Mouse (Mus musculus) embryonic facial prominence, embryonic 15.5 days (tissue): ENCODE data around the gene Cfap74. TPM values are rescaled to one million over a fixed set of nuclear protein-coding genes. Genes with fewer than 3 reads are reported as not detected.

Experiments
- ATAC-seq: fragments of 200-750 bp; cut with Nextera tagmentation; 2 replicates; pipeline ENCODE4 v1.8.0; 2017; ENCODE audit warnings: low read depth, moderate TSS enrichment; ENCODE audit not compliant: insufficient number of reproducible peaks, low FRiP score, low TSS enrichment
- H3K27ac ChIP-seq: fragments of 300-500 bp; sonication (generic); replicated peaks from 2 replicates; pipeline ENCODE4 v1.5.1; 2015; ENCODE audit warnings: mild to moderate bottlenecking, inconsistent platforms
- H3K27me3 ChIP-seq: fragments of 300-500 bp; sonication (generic); 2 replicates; pipeline ENCODE4 v1.6.1; 2015; ENCODE audit warnings: inconsistent platforms
- H3K36me3 ChIP-seq: fragments of 300-500 bp; sonication (generic); 2 replicates; pipeline ENCODE4 v1.6.1; 2015; ENCODE audit warnings: mild to moderate bottlenecking, inconsistent platforms
- H3K4me1 ChIP-seq: fragments of 300-500 bp; sonication (generic); 2 replicates; pipeline ENCODE4 v1.6.1; 2015; ENCODE audit warnings: inconsistent platforms
- H3K4me2 ChIP-seq: fragments of 300-500 bp; sonication (generic); replicated peaks from 2 replicates; pipeline ENCODE4 v1.6.1; 2015; ENCODE audit warnings: mild to moderate bottlenecking, inconsistent platforms
- H3K4me3 ChIP-seq: fragments of 300-500 bp; sonication (generic); replicated peaks from 2 replicates; pipeline ENCODE4 v1.5.1; 2015; ENCODE audit warnings: mild to moderate bottlenecking, inconsistent platforms
- H3K9ac ChIP-seq: fragments of 300-500 bp; sonication (generic); 2 replicates; pipeline ENCODE4 v1.6.1; 2015; ENCODE audit warnings: inconsistent platforms
- H3K9me3 ChIP-seq: fragments of 300-500 bp; sonication (generic); replicated peaks from 2 replicates; pipeline ENCODE4 v1.6.1; 2016; ENCODE audit warnings: inconsistent platforms
- WGBS: fragments of 180-500 bp; shearing (Covaris S2); methylation state at CpG from one replicate; pipeline ENCODE4 v1.1.7; 2015; 5-methylcytosine and 5-hydroxymethylcytosine counted together
- polyA plus RNA-seq: library from polyadenylated mRNA; unstranded; fragments of >200 nt; fragmentation: Nextera tagmentation; extraction: Ambion mirVana; gene quantifications from 2 replicates; pipeline ENCODE4 v1.2.1, GENCODE M21; 2015

Cfap74 gene
- polyA plus RNA-seq = 3.3 and 4.9 TPM in 2 replicates

GRCm38 (mm10) chr4:155409058-155409776 lies at the start of gene Cfap74:
Gene Cfap74 (plus strand): TSS chr4:155409190.
- H3K27ac ChIP-seq = no peak within 1 kb of the TSS
- H3K4me2 ChIP-seq = peak within 1 kb of the TSS; percentile 84
- peak; percentile 93 for ATAC-seq

GRCm38 (mm10) chr4:155359560-155360464 lies 49.2 kb upstream of the Cfap74 start:
- Histone ChIP-seq H3K36me3 (no peaks in the 10 kb centered on the region), H3K9ac (no peak overlapping the region), H3K27ac (no peak overlapping the region), H3K4me1 (peaks cover 16% of the 10 kb centered on the region), H3K27me3 (peaks cover 68% of the 10 kb centered on the region), H3K9me3 (no peaks in the 10 kb centered on the region), H3K4me3 (no peak overlapping the region), H3K4me2 (no peak overlapping the region)
- no peak for ATAC-seq
- 31% methylated on average over 12 of the region's 12 CpGs for WGBS

More at GRCm38 (mm10) chr4:155409058-155409776, at the start of gene Cfap74:
- Histone ChIP-seq H3K4me1 (peaks cover 12% of the 10 kb centered on the region), H3K27me3 (0 out of 2 replicates have a peak, but pooled peaks cover 5% of the 10 kb centered on the region), H3K4me3 (peak within 1 kb of the TSS; percentile 53), H3K36me3 (no peaks in the 10 kb centered on the region), H3K9me3 (no peaks in the 10 kb centered on the region), H3K9ac (peak within 1 kb of the TSS; percentile 23)
- under 1% methylated on average over 35 of the region's 35 CpGs for WGBS

- Histone ChIP-seq H3K36me3 (no peaks in the 10 kb centered on the region), H3K27me3 (peaks cover 74% of the 10 kb centered on the region), H3K9ac (no peak overlapping the region), H3K4me3 (peak overlapping the region; percentile 48), H3K4me2 (peak overlapping the region; percentile 60), H3K9me3 (no peaks in the 10 kb centered on the region), H3K27ac (no peak overlapping the region), H3K4me1 (peaks cover 16% of the 10 kb centered on the region)
- under 1% methylated on average over 42 of the region's 42 CpGs for WGBS
- ATAC-seq = no peak
Observed at GRCm38 (mm10) chr4:155360856-155361255, 48.1 kb upstream of the Cfap74 start.

- Histone ChIP-seq H3K4me3 (peak within 1 kb of the TSS; percentile 48), H3K27ac (no peak within 1 kb of the TSS), H3K36me3 (no peaks in the 10 kb centered on the region), H3K4me1 (peaks cover 16% of the 10 kb centered on the region), H3K9me3 (no peaks in the 10 kb centered on the region), H3K4me2 (peak within 1 kb of the TSS; percentile 60), H3K9ac (no peak within 1 kb of the TSS), H3K27me3 (peaks cover 74% of the 10 kb centered on the region)
- ATAC-seq = peak; percentile 89
- WGBS = under 1% methylated on average over 51 of the region's 51 CpGs
Observed at GRCm38 (mm10) chr4:155361303-155361791, 47.6 kb upstream of the Cfap74 start, which contains the start of gene Prkcz. Gene Prkcz (minus strand): TSS chr4:155361361.

- Histone ChIP-seq H3K36me3 (no peaks in the 10 kb centered on the region), H3K4me1 (peaks cover 16% of the 10 kb centered on the region), H3K9me3 (no peaks in the 10 kb centered on the region), H3K4me2 (no peak overlapping the region), H3K9ac (no peak overlapping the region), H3K27ac (no peak overlapping the region), H3K4me3 (no peak overlapping the region), H3K27me3 (peaks cover 74% of the 10 kb centered on the region)
- no peak for ATAC-seq
- 22% methylated on average over 5 of the region's 5 CpGs for WGBS
Observed at GRCm38 (mm10) chr4:155362443-155362842, 46.5 kb upstream of the Cfap74 start.

- Histone ChIP-seq H3K9me3 (no peaks in the 10 kb centered on the region), H3K9ac (no peak overlapping the region), H3K4me3 (no peak overlapping the region), H3K27ac (no peak overlapping the region), H3K4me1 (peaks cover 5% of the 10 kb centered on the region), H3K27me3 (peaks cover 37% of the 10 kb centered on the region), H3K4me2 (no peak overlapping the region), H3K36me3 (no peaks in the 10 kb centered on the region)
- ATAC-seq = no peak
- 86% methylated on average over 6 of the region's 6 CpGs for WGBS
Observed at GRCm38 (mm10) chr4:155366784-155367183, 42.2 kb upstream of the Cfap74 start.

- ATAC-seq = no peak
- no peaks in the 10 kb centered on the region for H3K4me1 ChIP-seq
- H3K4me2 ChIP-seq = no peak overlapping the region
- H3K27ac ChIP-seq = no peak overlapping the region
- no peak overlapping the region for H3K4me3 ChIP-seq
- 81% methylated on average over 9 of the region's 9 CpGs for WGBS
- H3K27me3 ChIP-seq = peaks cover 27% of the 10 kb centered on the region
- no peaks in the 10 kb centered on the region for H3K36me3 ChIP-seq
- no peaks in the 10 kb centered on the region for H3K9me3 ChIP-seq
- no peak overlapping the region for H3K9ac ChIP-seq
Observed at GRCm38 (mm10) chr4:155367739-155368138, 41.3 kb upstream of the Cfap74 start.

- H3K36me3 ChIP-seq = no peaks in the 10 kb centered on the region
- H3K4me3 ChIP-seq = no peak overlapping the region
- no peak overlapping the region for H3K27ac ChIP-seq
- H3K27me3 ChIP-seq = peaks cover 20% of the 10 kb centered on the region
- no peaks in the 10 kb centered on the region for H3K4me1 ChIP-seq
- no peak overlapping the region for H3K9ac ChIP-seq
- 20% methylated on average over 12 of the region's 12 CpGs for WGBS
- H3K9me3 ChIP-seq = no peaks in the 10 kb centered on the region
- no peak for ATAC-seq
- no peak overlapping the region for H3K4me2 ChIP-seq
Observed at GRCm38 (mm10) chr4:155368684-155369083, 40.3 kb upstream of the Cfap74 start.

GRCm38 (mm10) chr4:155370737-155371715 lies 38.0 kb upstream of the Cfap74 start:
- no peak for ATAC-seq
- H3K36me3 ChIP-seq = no peaks in the 10 kb centered on the region
- 82% methylated on average over 15 of the region's 15 CpGs for WGBS

More at GRCm38 (mm10) chr4:155370737-155371715, 38.0 kb upstream of the Cfap74 start:
- H3K4me1 ChIP-seq = no peaks in the 10 kb centered on the region
- peaks cover 2% of the 10 kb centered on the region; the same call in 1 of the 2 replicates for H3K27me3 ChIP-seq
- no peak overlapping the region for H3K9ac ChIP-seq
- no peak overlapping the region for H3K4me3 ChIP-seq
- H3K27ac ChIP-seq = no peak overlapping the region
- no peak overlapping the region for H3K4me2 ChIP-seq
- H3K9me3 ChIP-seq = no peaks in the 10 kb centered on the region
